Mouse (Mus musculus) brain, embryonic 14.5 days (tissue): ENCODE measurements at regions not wholly inside any gene's neighbourhood (a gene's known extent, or its start where the extent isn't known, plus 50 kb on each side); places are given as distances from the start of the nearest gene placed in this dataset.
A peak's percentile ranks its signal among the peaks of the same experiment; 100 is the strongest.

ENCODE experiments used
- DNase-seq: peaks from one replicate; pipeline ENCODE4 v3.0.0-alpha.2; 2011; ENCODE audit warnings: low read depth
- CTCF ChIP-seq: fragments of 200-500 bp; IDR thresholded peaks from 2 replicates; pipeline ENCODE4 v1.5.1; 2012; ENCODE audit warnings: inconsistent platforms, mild to moderate bottlenecking, moderate library complexity, borderline replicate concordance; ENCODE audit not compliant: insufficient read depth, insufficient read length; ENCODE audit errors: extremely low read depth
- POLR2A ChIP-seq: fragments of 200-500 bp; IDR thresholded peaks from 2 replicates; pipeline ENCODE4 v1.6.1; 2012; ENCODE audit warnings: mild to moderate bottlenecking, inconsistent platforms, borderline replicate concordance; ENCODE audit not compliant: poor library complexity, insufficient read depth, insufficient read length, severe bottlenecking; ENCODE audit errors: extremely low read depth

- DNase-seq = no peak
- no peak for TF ChIP-seq CTCF
- TF ChIP-seq POLR2A = no peak
Measured at GRCm38 (mm10) chr15:44907133-44907532, 4773.0 kb downstream of the 9330182O14Rik start.

DNA sequence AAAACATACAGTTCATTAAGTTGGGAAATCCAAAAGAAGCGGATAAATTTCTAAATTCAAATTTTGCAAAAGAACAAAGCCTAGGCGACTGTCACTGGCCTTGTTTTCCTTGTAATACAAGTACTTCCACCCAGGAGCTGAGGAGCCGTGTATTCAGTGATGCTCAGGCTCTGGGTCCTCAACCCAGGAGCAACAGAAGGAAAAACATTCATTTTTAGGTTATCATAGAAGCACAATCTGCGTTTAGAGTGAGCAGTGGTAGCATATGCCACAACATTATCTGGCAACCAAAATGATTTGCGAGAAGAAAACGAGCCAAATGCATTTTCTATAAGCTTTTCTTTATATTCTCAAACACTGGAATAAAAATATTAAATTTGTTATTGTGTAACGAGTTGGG lies 4779.3 kb downstream of the 9330182O14Rik start:
- peak; percentile 47 for DNase-seq

GRCm38 (mm10) chr15:44915005-44915404 lies 4780.8 kb downstream of the 9330182O14Rik start:
- no peak for DNase-seq
- TF ChIP-seq POLR2A (no peak), CTCF (no peak)

More for the DNA sequence above, 4779.3 kb downstream of the 9330182O14Rik start:
- no peak for TF ChIP-seq CTCF
- TF ChIP-seq POLR2A = no peak

DNA sequence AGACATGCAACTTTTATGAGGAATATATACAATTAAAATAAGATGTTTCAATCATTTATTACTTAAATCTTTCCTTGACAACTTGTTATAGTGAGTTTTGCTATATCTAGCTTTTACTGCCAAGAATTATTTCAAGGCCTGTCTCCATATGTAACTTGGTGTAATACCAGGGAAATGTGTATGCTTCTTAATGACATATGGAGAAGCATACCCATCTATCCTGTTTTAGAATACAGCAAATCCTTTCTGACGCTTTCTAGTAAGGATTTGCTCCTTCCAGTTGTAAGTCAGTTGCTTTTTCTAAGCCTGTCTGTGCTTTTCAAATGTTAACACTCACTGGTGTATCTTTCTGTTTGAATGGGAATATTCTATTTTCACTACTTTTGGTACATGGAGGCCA lies 4782.3 kb downstream of the 9330182O14Rik start:
- TF ChIP-seq POLR2A = no peak
- no peak for TF ChIP-seq CTCF

DNA sequence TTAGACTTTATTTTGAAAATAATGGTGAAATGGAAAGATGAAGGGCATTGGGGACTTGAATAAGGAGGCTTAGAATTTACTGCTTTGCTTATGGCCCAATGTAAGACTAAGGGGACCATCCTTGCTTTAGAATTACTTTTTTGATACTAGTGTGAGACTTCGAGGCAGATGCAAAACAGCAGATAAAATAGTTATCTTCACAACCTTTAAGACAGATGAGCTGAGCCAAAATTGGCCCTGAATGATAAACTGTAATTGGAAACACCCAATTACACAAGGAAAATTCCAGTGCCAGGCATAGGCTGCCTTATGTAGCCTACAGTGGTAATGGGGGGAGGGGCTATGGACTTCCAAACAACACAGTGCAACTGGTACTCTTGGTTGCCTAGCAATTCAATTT lies 4790.5 kb downstream of the 9330182O14Rik start:
- TF ChIP-seq CTCF (no peak), POLR2A (no peak)
- DNase-seq = no peak

More for the DNA sequence above, 4782.3 kb downstream of the 9330182O14Rik start:
- peak; percentile 55 for DNase-seq

GRCm38 (mm10) chr15:44927058-44927457 lies 4792.9 kb downstream of the 9330182O14Rik start:
- TF ChIP-seq POLR2A (no peak), CTCF (no peak)
- DNase-seq = no peak

GRCm38 (mm10) chr15:44948626-44949025 lies 4814.5 kb downstream of the 9330182O14Rik start:
- DNase-seq = no peak
- TF ChIP-seq CTCF = no peak
- TF ChIP-seq POLR2A = no peak

DNA sequence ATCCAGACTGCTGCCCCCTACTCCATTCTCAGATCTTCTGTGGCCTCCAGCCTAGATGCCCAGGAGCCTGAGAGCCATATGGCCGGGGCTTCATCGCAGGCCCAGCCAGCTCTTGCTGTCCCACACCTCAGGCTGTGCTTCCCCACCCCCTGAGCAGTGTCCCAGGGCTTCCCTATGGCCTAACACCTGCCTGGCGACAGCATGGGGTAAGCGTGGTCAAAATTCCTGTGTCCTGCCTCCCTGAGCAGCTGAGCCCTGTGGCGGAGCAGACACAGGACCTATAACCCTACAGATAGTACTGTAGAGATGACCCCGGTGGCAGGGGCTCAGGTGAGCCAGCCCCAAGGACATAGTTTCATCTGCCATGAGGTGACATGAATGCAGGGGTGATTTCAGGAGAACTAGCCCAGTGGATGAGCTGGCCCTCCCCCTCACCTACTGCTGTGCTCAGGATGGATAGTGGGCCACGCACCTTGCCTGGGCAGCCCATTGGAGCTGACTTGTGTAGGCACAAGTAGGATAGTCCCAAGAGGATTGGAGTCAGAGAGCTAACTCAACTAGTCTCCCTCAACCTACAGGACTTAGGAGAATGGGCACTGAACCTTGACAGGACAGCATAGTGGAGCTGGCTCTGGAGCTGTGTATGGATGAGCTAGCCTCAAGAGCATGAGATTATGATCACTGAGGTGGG lies 4816.9 kb downstream of the 9330182O14Rik start:
- no peak for DNase-seq

More for the DNA sequence above, 4816.9 kb downstream of the 9330182O14Rik start:
- TF ChIP-seq CTCF (no peak), POLR2A (no peak)
